ENCODE assay signal across 8 mouse cellular contexts in genomic region chr10:7792751-7793385, GRCm38 (mm10). TPM values are rescaled to one million over a fixed set of nuclear protein-coding genes. Genes with fewer than 3 reads are reported as not detected.
DNase-seq lines count a peak whose midpoint lies in the region; ATAC-seq and TF ChIP-seq lines count a peak whose summit lies in the region.

Gene Ginm1 (minus strand): TSS chr10:7792824.
Gene Ppil4 (plus strand): TSS chr10:7792891.

- H3K36me3 ChIP-seq in C2C12 (ENCODE audit: control insufficient read depth, insufficient read depth), result peaks cover 48% of the 10 kb centered on the region
- H3K36me3 ChIP-seq in erythroblast, embryonic 14.5 days (ENCODE audit: control insufficient read depth), result peaks cover 55% of the 10 kb centered on the region
- H3K36me3 ChIP-seq in heart, embryonic 13.5 days, result peaks cover 45% of the 10 kb centered on the region
- H3K36me3 ChIP-seq in liver, embryonic 12.5 days, result peaks cover 50% of the 10 kb centered on the region
- peaks cover 24% of the 10 kb centered on the region; the same call in 1 of the 2 replicates for H3K36me3 ChIP-seq in stomach, embryonic 15.5 days

- peak; percentile 85 for ATAC-seq in heart, embryonic 13.5 days (ENCODE audit: extremely low read depth, insufficient number of reproducible peaks, low FRiP score, low TSS enrichment)
- peak; percentile 92 for ATAC-seq in liver, embryonic 12.5 days
- peak; percentile 93 for ATAC-seq in stomach, embryonic 15.5 days (ENCODE audit: insufficient read depth, low FRiP score, low read depth)

- no peaks in the 10 kb centered on the region for H3K27me3 ChIP-seq in C2C12 (ENCODE audit: control insufficient read depth, insufficient read depth, insufficient read length)
- no peaks in the 10 kb centered on the region for H3K27me3 ChIP-seq in erythroblast, embryonic 14.5 days (ENCODE audit: control insufficient read depth)
- no peaks in the 10 kb centered on the region for H3K27me3 ChIP-seq in heart, embryonic 13.5 days (replicated peaks)
- no peaks in the 10 kb centered on the region for H3K27me3 ChIP-seq in liver, embryonic 12.5 days (replicated peaks)
- H3K27me3 ChIP-seq in stomach, embryonic 15.5 days (replicated peaks), result no peaks in the 10 kb centered on the region

- peak within 1 kb of the TSS; percentile 95 for H3K9ac ChIP-seq in heart, embryonic 13.5 days
- H3K9ac ChIP-seq in liver, embryonic 12.5 days, result peak within 1 kb of the TSS; percentile 90
- peak within 1 kb of the TSS; percentile 75 for H3K9ac ChIP-seq in stomach, embryonic 15.5 days

- H3K9me3 ChIP-seq in erythroblast, embryonic 14.5 days (ENCODE audit: control insufficient read depth, low read length), result no peaks in the 10 kb centered on the region
- H3K9me3 ChIP-seq in heart, embryonic 13.5 days, result no peaks in the 10 kb centered on the region
- no peaks in the 10 kb centered on the region for H3K9me3 ChIP-seq in liver, embryonic 12.5 days (replicated peaks)
- H3K9me3 ChIP-seq in stomach, embryonic 15.5 days, result no peaks in the 10 kb centered on the region

- H3K4me3 ChIP-seq in C2C12 (ENCODE audit: insufficient read depth, poor library complexity, severe bottlenecking), result peak within 1 kb of the TSS; percentile 92
- H3K4me3 ChIP-seq in erythroblast, embryonic 14.5 days (replicated peaks), result peak within 1 kb of the TSS; percentile 97
- H3K4me3 ChIP-seq in heart, embryonic 13.5 days, result peak within 1 kb of the TSS; percentile 93
- peak within 1 kb of the TSS; percentile 97 for H3K4me3 ChIP-seq in liver, embryonic 12.5 days
- peak within 1 kb of the TSS; percentile 83 for H3K4me3 ChIP-seq in stomach, embryonic 15.5 days (replicated peaks)

- TF ChIP-seq CTCF in C2C12 (IDR thresholded peaks at IDR 0.05; ENCODE audit: control insufficient read depth, insufficient read depth, insufficient read length), result no peak
- no peak for TF ChIP-seq CTCF in brain, embryonic 14.5 days (IDR thresholded peaks at IDR 0.05; ENCODE audit: borderline replicate concordance, extremely low read depth, insufficient read depth, insufficient read length)

- peak within 1 kb of the TSS; percentile 74 for H3K27ac ChIP-seq in heart, embryonic 13.5 days (replicated peaks)
- H3K27ac ChIP-seq in liver, embryonic 12.5 days, result peak within 1 kb of the TSS; percentile 79
- H3K27ac ChIP-seq in stomach, embryonic 15.5 days, result peak within 1 kb of the TSS; percentile 68; the same call in 1 of the 2 replicates

- H3ac ChIP-seq in C2C12 (ENCODE audit: control insufficient read depth, insufficient read length, low read depth), result peak within 1 kb of the TSS; percentile 95

- DNase-seq in brain, embryonic 14.5 days (ENCODE audit: low read depth), result peak; percentile 97
- peak; percentile 94 for DNase-seq in kidney, postnatal 10 days
- peak; percentile 85 to 90 for DNase-seq in natural killer cell, adult 2 months (ENCODE audit: low spot score in 2 of 2)

- WGBS in heart, embryonic 13.5 days, result under 1% methylated on average over 52 of the region's 52 CpGs
- under 1% methylated on average over 52 of the region's 52 CpGs for WGBS in liver, embryonic 12.5 days (ENCODE audit: insufficient replicate concordance)
- under 1% methylated on average over 52 of the region's 52 CpGs for WGBS in stomach, embryonic 15.5 days

- H3K4me2 ChIP-seq in heart, embryonic 13.5 days, result peak within 1 kb of the TSS; percentile 94
- peak within 1 kb of the TSS; percentile 89 for H3K4me2 ChIP-seq in liver, embryonic 12.5 days
- peak within 1 kb of the TSS; percentile 77 for H3K4me2 ChIP-seq in stomach, embryonic 15.5 days

- TF ChIP-seq POLR2A in brain, embryonic 14.5 days (IDR thresholded peaks at IDR 0.05; ENCODE audit: borderline replicate concordance, extremely low read depth, insufficient read depth, insufficient read length, poor library complexity, severe bottlenecking), result peak; percentile 95

- peaks cover 57% of the 10 kb centered on the region for H3K79me2 ChIP-seq in C2C12 (ENCODE audit: control insufficient read depth, insufficient read depth)

- peaks cover 38% of the 10 kb centered on the region for H3K79me3 ChIP-seq in C2C12 (ENCODE audit: low read depth)

- H3K4me1 ChIP-seq in erythroblast, embryonic 14.5 days (ENCODE audit: control insufficient read depth), result peaks cover 27% of the 10 kb centered on the region
- H3K4me1 ChIP-seq in heart, embryonic 13.5 days, result peaks cover 19% of the 10 kb centered on the region
- peaks cover 31% of the 10 kb centered on the region for H3K4me1 ChIP-seq in liver, embryonic 12.5 days
- peaks cover 11% of the 10 kb centered on the region for H3K4me1 ChIP-seq in stomach, embryonic 15.5 days

TF ChIP-seq in C2C12, 6 proteins besides CTCF, POLR2A, EP300 and RAD21:
- TF ChIP-seq MAX (IDR thresholded peaks at IDR 0.05) (peak; percentile 88), MYOG (IDR thresholded peaks at IDR 0.05; ENCODE audit: control insufficient read depth, extremely low read depth, insufficient read length) (no peak), MYOD1 (IDR thresholded peaks at IDR 0.05; ENCODE audit: control insufficient read depth, insufficient read length, low read depth) (no peak), USF1 (IDR thresholded peaks at IDR 0.05; ENCODE audit: low read depth) (no peak)

RNA-seq across cellular contexts. Expression of gene Ginm1, which starts in this region (rescaled TPM):
- 14.5 TPM for polyA plus RNA-seq in C2C12 (2012; fragmentation: generic; extraction: Trizol)
- polyA plus RNA-seq in brain, embryonic 14.5 days (2012; rRNA removed), result 24.4 and 26.4 TPM in 2 replicates
- 1.3 and 1.4 TPM in 2 replicates for polyA plus RNA-seq in erythroblast, embryonic 14.5 days (2012)
- polyA plus RNA-seq in heart, embryonic 13.5 days (2015; fragmentation: Nextera tagmentation; extraction: Ambion mirVana), result 77.2 and 82.3 TPM in 2 replicates
- 32.5 and 33.1 TPM in 2 replicates for polyA plus RNA-seq in liver, embryonic 12.5 days (2016; fragmentation: Nextera tagmentation; extraction: Ambion mirVana)
- 83.4 and 85.6 TPM in 2 replicates for polyA plus RNA-seq in stomach, embryonic 15.5 days (2015; fragmentation: Nextera tagmentation; extraction: Ambion mirVana)

RNA-seq across cellular contexts. Expression of gene Ppil4, which starts in this region (rescaled TPM):
- polyA plus RNA-seq in C2C12 (2012; fragmentation: generic; extraction: Trizol), result 4.6 TPM
- polyA plus RNA-seq in brain, embryonic 14.5 days (2012; rRNA removed), result 17.4 and 26.0 TPM in 2 replicates
- polyA plus RNA-seq in erythroblast, embryonic 14.5 days (2012), result 0.38 and 0.91 TPM in 2 replicates
- 25.6 and 26.7 TPM in 2 replicates for polyA plus RNA-seq in heart, embryonic 13.5 days (2015; fragmentation: Nextera tagmentation; extraction: Ambion mirVana)
- polyA plus RNA-seq in liver, embryonic 12.5 days (2016; fragmentation: Nextera tagmentation; extraction: Ambion mirVana), result 34.6 and 35.1 TPM in 2 replicates
- polyA plus RNA-seq in stomach, embryonic 15.5 days (2015; fragmentation: Nextera tagmentation; extraction: Ambion mirVana), result 37.7 and 37.9 TPM in 2 replicates

Comparison
In these comparisons a context has a peak if more than half of its experiments do, and no peak if none do; other contexts are left out.
1. Peak in every context shown above with its lines: DNase-seq, ATAC-seq, H3K4me3 ChIP-seq and H3K27ac ChIP-seq.